Mouse (Mus musculus) mesoderm, embryonic 11.5 days (tissue): ENCODE data around the gene Nkpd1.

Source experiments
- DNase-seq: peaks from one replicate; pipeline ENCODE4 v3.0.0-alpha.2; 2012; ENCODE audit warnings: low read depth, low spot score

Nkpd1 gene

DNA sequence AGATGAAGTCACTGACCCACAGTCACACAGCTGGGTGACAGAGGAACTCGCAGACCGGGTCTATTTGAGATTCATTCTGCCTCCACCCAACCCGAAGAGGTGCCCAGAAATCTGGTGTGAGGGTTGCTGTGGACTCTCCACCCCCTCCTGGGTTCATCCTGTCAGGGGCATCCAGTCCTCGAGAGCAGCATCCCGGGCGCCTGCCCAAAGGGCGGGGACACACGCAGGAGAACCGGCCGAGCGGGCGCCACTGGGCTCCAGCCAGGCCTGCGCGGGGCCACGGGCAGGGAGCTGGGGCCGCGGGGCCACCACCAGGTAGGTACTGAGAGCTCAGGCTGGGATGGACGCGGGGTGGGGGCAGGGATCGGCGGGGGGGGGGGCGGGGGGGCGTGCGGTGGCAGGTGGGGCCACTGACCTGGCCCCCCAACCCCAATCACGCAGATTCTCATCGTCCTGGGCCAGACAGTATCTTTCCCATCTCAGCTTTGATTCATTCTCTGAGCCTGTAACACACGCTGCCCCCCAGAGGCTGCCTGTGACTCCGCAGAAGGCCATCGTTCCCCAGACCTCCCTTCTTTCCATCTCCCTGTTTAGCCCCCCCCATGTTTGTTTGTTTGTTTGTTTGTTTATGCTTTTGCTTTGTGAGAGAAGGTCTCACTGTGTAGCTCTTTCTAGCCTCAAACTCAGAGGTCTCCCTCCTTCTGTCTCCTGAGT lies at the start of gene Nkpd1:
Gene Nkpd1, plus strand, starts transcription at position 187 of the 714 bp plus-strand sequence.
- DNase-seq = no peak

DNA sequence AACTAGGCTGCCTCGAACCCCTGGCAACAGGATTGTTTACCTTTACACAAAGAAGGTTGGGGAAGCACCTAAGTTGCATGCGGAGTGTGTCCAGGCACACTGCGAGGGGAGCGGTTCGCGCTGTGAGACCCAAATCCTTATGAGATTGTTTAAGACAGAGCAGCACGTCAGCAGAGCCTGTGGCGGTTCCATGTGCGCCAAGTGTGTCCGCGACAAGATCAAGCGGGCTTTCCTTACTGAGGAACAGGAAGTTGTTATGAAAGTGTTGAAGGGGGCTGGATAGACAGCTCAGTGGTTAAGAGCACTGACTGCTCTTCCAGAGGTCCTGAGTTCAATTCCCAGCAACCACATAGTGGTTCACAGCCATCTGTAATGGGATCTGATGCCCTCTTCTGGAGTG lies 49.4 kb upstream of the Nkpd1 start:
- no peak for DNase-seq

DNA sequence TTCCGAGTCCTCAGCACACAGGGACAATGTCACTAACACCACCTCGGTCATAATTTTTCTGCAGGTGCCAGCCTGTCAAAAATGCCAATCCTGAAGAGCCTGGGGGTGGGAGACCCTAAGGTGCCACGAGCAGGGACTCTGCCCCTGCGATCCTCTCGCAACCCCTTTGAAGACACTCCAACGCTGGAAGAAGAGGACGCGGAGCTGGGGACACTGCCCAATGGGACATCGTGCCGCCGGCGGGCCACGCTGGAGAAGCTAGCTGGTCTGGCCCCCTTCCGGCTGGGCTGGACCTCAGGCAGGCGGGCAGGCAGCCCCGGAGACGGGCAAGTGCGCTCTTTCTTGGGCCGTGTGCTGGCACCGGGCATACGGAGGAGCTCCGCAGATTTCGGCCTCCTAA lies 48.2 kb upstream of the Nkpd1 start:
- DNase-seq = no peak

DNA sequence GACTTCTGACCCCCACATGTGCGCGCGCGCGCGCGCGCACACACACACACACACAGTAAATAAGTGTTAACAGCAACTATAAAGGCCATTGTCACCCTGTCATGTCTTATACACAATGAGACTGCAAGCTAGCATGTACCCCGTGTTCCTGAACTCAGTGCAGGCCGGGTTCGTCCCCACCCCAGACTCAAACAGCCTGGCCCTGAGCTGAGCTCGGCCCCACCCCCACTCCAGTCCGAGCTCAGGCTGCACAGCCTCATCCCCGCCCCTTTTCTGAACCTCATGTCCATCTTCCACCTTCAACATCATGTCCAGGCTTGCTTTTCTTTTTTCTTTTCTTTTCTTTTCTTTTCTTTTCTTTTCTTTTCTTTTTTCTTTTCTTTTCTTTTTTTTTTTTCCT lies 47.3 kb upstream of the Nkpd1 start:
- no peak for DNase-seq

DNA sequence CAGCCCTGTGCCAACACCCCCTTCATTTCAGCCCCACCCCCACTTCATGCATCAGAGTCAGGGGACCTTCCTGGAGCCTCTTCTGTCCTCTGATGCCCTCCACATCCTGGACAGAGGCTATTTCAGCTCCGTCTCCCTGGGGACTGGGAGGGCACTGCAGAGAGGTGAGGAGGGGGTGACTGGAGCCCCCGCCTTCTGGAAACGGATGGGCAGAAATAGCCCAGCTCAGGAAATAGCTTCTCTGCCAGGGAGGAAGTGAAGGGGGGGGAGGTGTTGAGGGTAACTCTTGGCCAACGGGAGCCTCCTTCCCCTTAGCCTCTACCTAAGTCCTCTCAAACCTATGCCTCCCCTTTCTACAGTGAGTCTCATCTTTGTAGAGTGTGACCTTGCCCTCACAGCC lies 45.2 kb upstream of the Nkpd1 start:
- no peak for DNase-seq

DNA sequence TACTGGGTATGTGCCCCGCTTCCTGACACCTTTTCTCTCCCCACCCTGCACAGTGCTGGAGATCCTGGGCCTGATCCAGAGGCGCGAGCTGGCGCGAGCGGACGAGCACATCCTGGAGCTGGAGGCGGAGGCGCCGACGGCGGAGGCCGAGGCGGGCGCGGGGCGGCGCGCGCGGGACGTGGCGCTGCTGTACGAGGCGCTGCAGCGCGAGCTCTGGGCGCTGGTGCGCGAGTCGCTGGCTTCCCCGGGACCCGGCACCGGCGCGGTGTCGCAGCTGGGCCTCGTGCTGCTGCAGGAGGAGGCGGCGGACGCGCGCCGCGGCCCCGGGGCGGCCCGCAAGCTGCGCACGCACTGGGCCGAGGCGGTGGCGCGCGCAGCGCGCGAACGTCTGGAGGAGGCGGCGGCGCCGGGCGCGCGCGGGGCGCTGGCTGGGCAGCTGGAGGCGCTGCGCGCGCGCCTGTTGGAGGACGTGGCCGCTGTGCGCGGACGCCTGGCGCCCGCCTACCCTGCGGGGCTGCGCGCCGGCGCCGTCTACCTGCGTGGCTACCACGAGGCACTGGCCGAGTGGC lies 43.7 kb upstream of the Nkpd1 start:
- DNase-seq = peak; percentile 87

DNA sequence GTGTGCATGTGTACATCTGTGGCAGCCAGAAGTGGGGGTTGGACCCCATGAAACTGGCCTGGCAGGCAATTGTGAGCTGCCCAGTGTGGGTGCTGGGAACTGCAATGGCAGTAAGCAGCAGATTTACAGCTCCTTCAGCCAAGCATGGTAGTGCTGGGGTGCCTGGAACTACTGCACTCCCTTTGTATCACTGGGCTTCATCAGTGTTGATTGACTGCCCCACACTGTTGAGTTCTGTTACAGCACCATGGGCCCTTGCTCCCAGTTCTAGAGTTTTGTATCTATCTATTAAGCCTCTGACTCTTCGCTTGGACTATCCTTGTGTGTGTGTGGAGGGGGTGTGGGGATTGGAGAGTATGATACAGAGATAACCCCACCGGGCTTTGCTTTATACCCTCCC lies 40.6 kb upstream of the Nkpd1 start:
- no peak for DNase-seq

DNA sequence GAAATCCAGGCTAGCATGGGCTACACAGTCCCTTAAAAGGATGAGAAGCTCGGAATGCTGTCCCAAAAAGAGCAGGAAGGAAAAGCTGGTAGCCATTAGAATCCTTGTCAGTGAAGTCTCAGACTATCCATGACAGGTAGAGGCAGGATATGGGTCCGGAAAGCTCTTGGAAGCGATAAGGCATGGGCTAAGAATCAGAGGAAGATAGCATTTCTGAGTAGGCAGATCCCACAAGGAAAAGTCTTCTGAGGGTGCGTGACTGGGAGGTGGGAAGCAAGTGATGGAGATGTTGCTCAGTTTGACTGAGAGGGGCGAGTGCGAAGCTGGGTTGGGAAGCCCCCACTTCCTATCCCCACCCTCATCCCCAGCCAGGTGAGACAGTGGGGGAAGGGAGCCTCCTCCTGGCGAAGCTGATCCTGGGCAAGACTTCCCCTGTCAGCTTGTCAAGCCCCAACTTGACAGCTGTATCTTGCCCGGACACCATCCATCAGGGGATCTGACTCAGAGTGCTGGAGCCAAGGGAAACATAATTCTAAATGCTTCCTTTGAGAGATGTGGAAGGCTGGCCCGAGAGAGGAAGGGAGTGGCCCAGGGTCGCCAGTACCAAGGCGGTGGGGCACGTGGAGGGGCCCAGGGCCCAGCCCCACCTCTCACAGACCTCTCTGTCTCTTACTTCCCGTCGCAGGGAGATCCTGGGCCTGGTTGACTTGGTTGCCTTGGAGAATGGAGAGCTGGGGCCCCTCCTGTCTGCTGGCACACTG lies 39.8 kb upstream of the Nkpd1 start:
- no peak for DNase-seq

DNA sequence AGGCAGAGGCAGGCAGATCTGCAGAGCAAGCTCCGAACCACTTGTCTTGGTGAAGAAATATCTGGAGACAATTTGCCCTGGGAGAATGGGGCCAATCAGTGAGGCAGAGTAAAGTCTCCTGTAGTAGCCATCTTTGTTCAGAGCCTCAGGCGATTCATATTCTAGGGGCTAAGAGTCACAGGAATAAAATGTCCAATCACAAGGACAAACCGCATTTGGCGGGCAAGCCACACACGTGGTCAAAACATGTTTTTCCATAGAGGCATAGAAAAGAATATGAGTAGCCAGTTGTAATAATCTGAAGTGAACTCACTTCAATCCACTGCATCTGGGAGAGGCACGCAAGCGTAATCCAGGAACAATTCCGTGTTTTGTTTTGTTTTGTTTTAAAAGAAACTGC lies 34.4 kb upstream of the Nkpd1 start:
- no peak for DNase-seq

DNA sequence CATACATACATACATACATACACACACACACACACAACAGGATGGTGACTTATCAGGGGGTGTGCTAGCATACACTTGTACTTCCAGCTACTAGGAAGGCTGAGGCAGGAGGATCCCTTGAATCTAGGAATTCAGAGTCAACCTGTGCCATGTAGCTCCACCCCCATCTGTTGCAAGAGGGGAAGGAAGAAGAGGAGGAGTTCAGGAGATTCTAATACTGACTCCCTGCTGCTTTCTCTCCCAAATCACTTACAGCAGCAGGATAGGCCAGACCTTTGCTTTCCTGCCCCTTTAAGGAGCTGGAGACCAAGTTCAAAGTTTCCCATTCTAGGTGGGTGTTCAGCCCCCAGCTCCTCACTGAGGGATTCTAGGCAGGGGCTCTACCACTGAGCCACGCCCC lies 32.1 kb upstream of the Nkpd1 start:
- no peak for DNase-seq

DNA sequence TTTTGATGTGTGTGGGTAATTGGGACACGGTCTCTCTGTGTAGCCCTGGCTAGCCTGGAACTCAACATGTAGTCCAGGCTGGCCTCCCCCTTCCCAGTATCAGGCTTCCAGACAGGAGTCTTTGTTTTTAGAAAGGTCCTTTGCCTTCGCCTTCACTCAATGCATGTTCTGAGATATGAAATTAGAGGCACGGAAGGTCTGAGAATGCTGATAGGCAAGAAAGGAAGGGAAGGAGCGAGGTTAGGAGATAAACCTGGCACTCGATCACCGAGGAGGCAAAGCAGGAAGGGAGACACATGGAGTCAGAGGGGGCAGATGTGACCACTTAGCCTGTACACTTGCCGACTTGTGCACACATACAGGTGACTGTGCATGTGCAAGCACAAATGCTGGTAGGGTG lies 31.1 kb upstream of the Nkpd1 start:
- no peak for DNase-seq

DNA sequence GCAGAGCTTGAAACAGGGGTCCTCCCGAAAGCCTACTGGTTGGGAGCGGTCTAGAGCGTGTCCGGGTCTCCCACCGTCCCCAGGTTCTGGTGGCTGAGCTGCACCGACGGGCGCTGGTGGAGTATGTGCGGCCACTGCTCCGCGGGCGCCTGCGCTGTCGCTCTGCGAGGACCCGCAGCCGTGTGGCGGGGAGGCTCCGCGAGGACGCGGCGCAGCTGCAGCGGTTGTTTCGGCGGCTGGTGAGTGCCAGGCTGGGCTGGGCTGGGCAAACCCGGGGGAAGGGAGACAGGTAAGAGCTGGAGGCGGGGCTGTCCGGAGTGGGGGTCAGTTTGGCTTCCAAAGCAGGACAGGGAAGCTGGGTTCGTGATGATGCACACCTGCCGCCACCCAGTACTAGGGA lies 28.1 kb upstream of the Nkpd1 start:
- DNase-seq = no peak

DNA sequence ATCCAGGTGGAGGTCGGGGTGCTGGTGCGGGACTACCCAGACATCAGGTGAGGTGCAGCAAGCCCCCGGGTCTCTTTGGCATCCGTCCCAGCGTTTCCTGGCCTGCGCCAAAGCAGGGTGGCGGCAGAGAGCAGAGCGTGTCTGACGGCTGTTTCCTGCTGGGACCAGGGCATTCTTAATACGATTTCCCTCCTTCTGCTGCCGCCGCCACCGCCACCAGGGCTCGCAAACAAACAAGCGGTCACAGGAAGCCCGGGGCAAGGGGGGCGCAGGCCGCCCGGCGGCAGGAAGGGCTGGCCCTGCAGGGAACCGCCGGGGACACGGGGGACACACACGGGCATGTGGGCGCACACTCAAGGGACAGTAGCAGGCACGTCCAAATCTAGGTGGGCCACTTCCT lies 25.9 kb upstream of the Nkpd1 start:
- DNase-seq = peak; percentile 28

DNA sequence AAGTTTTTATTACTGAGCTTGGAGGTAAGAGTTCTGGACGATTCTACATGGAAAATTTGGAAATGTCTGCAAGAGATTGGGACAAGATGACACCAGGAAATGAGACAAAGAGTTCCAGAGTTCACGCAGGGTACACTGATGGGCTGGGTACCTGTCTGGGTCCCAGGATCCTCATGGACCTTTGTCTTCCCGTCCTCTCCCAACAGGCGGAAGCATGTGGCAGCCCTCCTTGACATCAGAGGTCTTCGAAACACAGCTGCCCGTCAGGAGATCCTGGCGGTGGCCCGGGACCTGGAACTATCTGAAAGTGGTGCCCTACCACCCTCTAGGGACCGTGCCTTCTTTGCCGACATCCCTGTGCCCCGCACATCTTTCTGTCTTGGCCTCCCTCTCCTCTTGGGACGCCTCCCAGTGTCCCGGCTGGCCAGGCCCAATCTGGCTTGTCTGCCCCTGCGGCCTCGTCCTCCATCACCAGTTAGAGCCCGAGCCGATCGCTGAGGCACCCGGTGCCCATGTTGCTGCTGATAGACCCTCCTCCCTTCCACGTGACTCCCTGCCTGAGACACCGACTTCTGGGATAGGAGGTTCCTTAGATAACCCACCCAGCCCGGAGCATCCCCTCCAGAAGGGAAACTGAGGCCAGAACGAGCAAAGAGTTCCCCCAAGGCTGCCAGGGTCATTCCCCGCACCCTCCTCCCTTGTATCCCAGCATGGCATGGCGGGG lies 22.7 kb upstream of the Nkpd1 start:
- DNase-seq = no peak

DNA sequence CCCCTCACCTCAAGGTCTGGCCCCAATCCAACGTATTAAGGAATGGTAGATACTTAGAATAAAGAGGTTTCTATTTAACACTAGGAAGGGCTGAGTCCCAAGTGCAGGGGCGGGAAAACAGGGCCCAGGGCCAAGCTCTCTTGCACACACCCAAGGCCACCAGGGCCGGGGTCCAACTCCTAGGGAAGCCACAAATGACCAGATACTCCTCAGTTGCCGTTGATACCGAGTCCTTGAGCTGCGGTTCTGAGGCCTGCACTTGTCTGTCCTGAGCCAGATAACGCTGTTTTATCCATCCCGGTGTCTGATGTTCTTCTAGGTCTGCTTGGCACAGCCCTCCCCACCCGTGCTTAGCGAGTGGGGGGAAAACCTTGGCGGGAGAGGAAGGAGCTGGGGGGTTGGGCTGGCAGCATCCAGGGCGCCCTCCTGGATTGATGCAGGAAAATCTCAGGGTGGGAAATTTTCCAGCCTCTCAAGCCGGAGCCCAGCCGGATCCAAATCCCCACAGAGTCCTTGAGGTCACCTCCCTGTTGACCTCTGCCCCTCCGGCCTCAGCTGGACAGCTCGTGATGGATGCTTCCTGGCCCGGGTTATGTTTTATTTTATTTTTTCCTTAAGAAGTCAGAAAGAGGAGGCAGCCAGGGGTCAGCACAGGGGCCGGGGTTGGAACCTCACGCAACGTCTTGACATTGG lies 22.0 kb upstream of the Nkpd1 start:
- DNase-seq = peak; percentile 32

DNA sequence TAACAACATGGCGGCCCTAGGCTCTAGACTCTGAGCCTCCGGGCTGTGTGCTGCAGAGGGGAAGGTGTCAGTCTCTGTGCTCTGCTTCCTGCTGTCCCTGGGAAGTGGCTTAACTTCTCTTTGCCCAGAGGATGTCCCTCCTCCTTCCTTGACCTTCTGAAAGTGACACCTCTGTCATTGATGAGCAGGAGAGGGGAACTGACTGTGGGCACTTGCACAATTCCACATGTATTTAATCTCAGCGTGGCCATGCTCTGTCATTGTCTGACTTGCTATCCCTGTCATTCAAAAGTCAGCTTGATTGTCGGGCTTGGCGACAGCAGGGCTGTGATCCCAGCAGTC lies 21.5 kb upstream of the Nkpd1 start:
- no peak for DNase-seq

DNA sequence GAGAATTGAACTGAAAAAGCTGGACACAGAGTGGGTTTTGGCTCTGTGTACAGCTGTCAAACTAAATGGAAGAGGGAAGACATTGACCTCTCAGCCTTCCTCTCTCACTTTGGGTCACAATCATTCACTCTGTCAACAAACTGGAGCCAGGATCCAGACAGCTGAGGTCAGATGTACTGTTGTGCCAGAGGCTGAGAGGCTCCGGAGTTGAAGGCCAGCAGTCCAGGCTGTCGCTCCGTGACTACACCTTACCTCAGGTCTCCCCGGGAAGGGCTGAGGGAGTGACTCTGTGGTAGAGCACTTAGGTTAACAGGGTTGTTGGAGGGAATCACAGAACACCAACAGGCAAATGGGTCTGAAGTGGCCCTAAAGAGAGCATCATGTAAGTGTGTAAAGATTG lies 19.3 kb upstream of the Nkpd1 start:
- DNase-seq = no peak

DNA sequence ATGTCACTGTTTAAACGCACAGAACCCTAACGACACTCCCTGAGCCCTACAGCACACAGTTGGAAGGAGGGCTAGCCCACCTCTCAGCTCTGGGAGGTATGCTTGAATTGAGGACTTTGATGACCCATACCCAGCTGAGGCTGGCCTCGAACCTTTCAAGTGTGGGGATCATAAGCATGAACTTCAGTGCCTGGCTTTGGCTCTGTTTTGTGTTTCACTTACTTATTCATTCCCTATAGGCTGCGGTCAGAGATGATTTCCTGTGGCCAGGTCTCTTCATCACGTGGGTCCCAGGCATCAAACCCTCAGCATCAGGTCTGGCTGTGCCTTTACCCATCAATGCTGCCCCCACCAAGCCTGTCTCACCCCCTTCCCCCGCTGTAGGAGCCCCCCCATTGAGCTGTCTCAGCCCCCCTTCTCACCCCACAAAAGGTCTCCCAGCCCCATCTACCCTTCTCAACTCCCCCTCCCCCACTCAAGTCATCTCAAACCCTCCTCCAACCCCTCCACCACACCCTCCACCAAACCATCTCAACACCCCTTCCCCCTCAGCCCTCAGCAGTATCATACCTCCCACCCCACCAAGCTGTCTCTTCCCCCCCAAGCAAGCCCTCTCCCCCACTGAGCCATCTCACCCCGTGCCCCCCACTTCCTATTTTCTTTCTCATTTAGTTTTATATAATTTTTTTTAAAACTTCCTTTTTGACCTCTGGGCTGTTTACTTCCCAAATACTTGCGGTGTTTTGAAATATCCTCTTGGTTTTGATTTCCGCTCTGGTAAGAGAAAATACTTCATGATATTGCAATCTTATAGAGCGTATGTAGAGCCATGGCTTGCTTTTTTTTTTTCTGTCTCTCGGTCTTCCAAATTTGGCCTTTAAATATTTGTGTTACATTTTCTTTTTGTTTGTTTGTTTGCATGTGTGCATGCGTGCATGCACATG lies 16.9 kb upstream of the Nkpd1 start:
- no peak for DNase-seq

DNA sequence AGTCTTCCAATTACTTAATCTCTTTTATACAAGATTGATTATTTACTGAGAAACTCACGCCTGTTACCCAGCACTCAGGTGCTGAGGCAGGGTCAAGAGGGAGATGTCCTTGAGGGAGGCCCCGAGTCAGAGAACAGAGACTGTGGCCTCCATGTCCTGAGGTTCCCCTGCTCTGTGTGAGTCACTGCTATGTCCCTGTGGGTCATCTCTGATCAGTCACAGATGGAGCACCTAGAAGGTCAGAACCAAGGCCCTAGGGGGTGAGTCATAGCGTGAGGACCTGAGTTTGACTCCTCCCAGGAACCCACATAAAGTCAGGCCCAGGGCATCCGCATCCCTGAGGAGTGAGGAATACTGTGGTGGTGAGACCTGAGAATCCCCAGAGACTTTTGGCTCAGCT lies 16.0 kb upstream of the Nkpd1 start:
- no peak for DNase-seq

DNA sequence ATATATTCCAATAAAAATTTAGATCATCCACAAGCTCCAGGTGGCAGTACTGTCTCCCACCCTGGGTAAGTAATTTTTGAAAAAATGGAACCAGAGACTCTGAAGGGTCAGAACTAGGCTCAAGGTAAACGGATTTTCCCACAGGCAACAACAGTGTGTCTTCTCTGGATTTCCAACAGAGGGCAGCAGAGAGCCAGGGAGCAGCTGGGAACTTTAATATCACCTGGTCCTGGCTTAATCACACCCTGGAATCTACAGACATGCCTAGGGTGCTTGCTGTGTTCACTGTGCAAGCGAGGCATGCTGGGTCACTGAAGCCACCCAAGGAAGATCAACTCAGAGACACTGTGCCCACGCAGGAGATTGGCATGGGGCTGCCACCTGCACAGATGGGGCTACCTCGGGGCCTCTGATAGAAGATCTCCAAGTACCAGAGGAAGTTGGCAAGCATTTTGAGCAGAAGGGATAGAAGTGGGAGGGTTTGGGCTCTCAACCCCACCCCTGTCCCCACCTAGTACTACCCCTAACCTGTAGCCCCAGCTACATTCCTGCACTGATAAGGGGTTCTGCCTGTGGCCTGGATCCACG lies 14.1 kb upstream of the Nkpd1 start:
- peak; percentile 73 for DNase-seq
